Mouse (Mus musculus) heart, adult 2 months (tissue): ENCODE results near the gene 4930595D18Rik.

Experiments
- CTCF ChIP-seq: fragments of 200-600 bp; IDR thresholded peaks from 2 replicates; pipeline ENCODE4 v1.8.1; 2022; ENCODE audit warnings: antibody characterized with exemption, mild to moderate bottlenecking, moderate library complexity
- EP300 ChIP-seq: fragments of 200-500 bp; IDR thresholded peaks from 2 replicates; pipeline ENCODE4 v1.6.1; 2011; ENCODE audit warnings: low read depth, low read length, control low read depth; ENCODE audit not compliant: insufficient read depth
- POLR2A ChIP-seq: fragments of 200-500 bp; IDR thresholded peaks from 2 replicates; pipeline ENCODE4 v1.6.1; 2011; ENCODE audit warnings: mild to moderate bottlenecking, low read depth, low read length, control low read depth; ENCODE audit not compliant: insufficient read depth

DNA sequence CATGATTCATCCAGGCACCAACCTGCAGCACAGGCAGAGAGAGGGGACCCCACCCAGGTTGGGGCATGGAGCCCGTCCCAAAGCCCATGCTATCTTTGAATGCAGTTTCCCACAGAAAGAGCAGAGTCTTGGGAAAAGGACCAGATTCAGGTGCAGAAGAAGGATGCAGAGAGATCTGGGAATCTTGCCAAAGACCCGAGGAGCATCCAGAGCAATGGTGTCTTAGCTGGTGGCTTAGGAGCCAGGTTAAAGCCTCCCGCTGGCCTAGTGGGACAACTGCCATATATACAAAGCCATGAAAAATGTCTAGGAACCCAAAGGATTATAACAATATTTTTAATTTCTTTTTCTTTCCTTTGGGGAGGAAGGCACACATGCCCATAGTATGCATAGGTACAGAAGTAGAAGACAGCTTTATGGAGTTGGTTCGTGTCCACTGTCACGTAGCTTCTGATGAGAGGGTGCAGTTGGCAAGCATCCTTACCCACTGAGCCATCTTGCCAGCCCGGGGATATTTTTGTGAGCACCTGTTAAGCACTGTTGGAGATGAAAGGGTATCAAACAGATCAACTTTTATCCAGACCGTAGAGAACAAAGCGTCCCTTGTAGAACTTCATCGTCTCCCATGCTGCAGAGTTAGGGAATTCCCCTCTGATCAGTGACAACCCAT, 63.2 kb downstream of the 4930595D18Rik start:
- TF ChIP-seq CTCF (no peak), EP300 (no peak), POLR2A (no peak)
